Mouse (Mus musculus) telencephalon, adult 2 months (tissue): ENCODE measurements around the gene Lpin3.

Experiments
- DNase-seq: peaks from one replicate; pipeline ENCODE4 v3.0.0-alpha.2; 2011; ENCODE audit warnings: low read depth, low spot score

Lpin3 gene

GRCm38 (mm10) chr2:160886221-160886620 is 5.8 kb downstream of the Lpin3 start:
- DNase-seq: no peak

GRCm38 (mm10) chr2:160887284-160887683 is 6.8 kb downstream of the Lpin3 start:
- peak; percentile 47 for DNase-seq

- no peak for DNase-seq
Observed at GRCm38 (mm10) chr2:160887859-160888258, 7.4 kb downstream of the Lpin3 start.

GRCm38 (mm10) chr2:160891045-160891444 is 10.6 kb downstream of the Lpin3 start:
- no peak for DNase-seq

GRCm38 (mm10) chr2:160891697-160892096 is 11.2 kb downstream of the Lpin3 start:
- DNase-seq: no peak

- no peak for DNase-seq
Observed at GRCm38 (mm10) chr2:160901656-160902412, 21.4 kb downstream of the Lpin3 start.

- no peak for DNase-seq
Observed at GRCm38 (mm10) chr2:160905301-160905700, 24.8 kb downstream of the Lpin3 start.

GRCm38 (mm10) chr2:160906101-160906500 is 25.6 kb downstream of the Lpin3 start:
- DNase-seq: no peak

- DNase-seq: no peak
Observed at GRCm38 (mm10) chr2:160908607-160909006, 28.1 kb downstream of the Lpin3 start.

GRCm38 (mm10) chr2:160910633-160911032 is 30.2 kb downstream of the Lpin3 start:
- DNase-seq: no peak

- DNase-seq: no peak
Observed at GRCm38 (mm10) chr2:160911558-160912201, 31.2 kb downstream of the Lpin3 start.

GRCm38 (mm10) chr2:160912231-160912671 is 31.8 kb downstream of the Lpin3 start, which contains the start of gene Emilin3:
Emilin3 (minus strand) TSS chr2:160912328.
- DNase-seq: no peak

- DNase-seq: no peak
Observed at GRCm38 (mm10) chr2:160914656-160915055, 34.2 kb downstream of the Lpin3 start.

- no peak for DNase-seq
Observed at GRCm38 (mm10) chr2:160915821-160916610, 35.5 kb downstream of the Lpin3 start.

GRCm38 (mm10) chr2:160916714-160917113 is 36.2 kb downstream of the Lpin3 start:
- no peak for DNase-seq

- DNase-seq: peak; percentile 27
Observed at GRCm38 (mm10) chr2:160917313-160917712, 36.8 kb downstream of the Lpin3 start.

- no peak for DNase-seq
Observed at GRCm38 (mm10) chr2:160918154-160918929, 37.9 kb downstream of the Lpin3 start.

- DNase-seq: no peak
Observed at GRCm38 (mm10) chr2:160918930-160919215, 38.4 kb downstream of the Lpin3 start.

- DNase-seq: no peak
Observed at GRCm38 (mm10) chr2:160921285-160921684, 40.8 kb downstream of the Lpin3 start.

GRCm38 (mm10) chr2:160925203-160925602 is 44.7 kb downstream of the Lpin3 start:
- DNase-seq: no peak

- DNase-seq: no peak
Observed at GRCm38 (mm10) chr2:160931378-160931777, 50.9 kb downstream of the Lpin3 start.

- no peak for DNase-seq
Observed at GRCm38 (mm10) chr2:160932325-160932724, 51.9 kb downstream of the Lpin3 start.
